Mouse (Mus musculus): Measurements from ENCODE around the gene Ube2n. TPM values are rescaled to one million over a fixed set of nuclear protein-coding genes. Genes with fewer than 3 reads are reported as not detected.

Ube2n gene
- polyA plus RNA-seq, 1 experiment from 2014 or later: 339 TPM

GRCm38 (mm10) chr10:95577567-95577950 is 62.6 kb downstream of the Ube2n start:
- Histone ChIP-seq H3K4me1 (peaks cover 4% of the 10 kb centered on the region; the same call in 1 of the 2 replicates), H3K4me3 (no peak overlapping the region), H3K9ac (no peak overlapping the region), H3K36me3 (no peaks in the 10 kb centered on the region), H3K4me2 (replicated peaks) (no peak overlapping the region), H3K27me3 (no peaks in the 10 kb centered on the region), H3K9me3 (no peaks in the 10 kb centered on the region; the same call in 1 of the 2 replicates), H3K27ac (no peak overlapping the region)
- 41% methylated on average over 4 of the region's 4 CpGs for WGBS
- no peak for ATAC-seq (ENCODE audit: low FRiP score, low read depth)

- H3K36me3 ChIP-seq: no peaks in the 10 kb centered on the region
- no peak for ATAC-seq (ENCODE audit: low FRiP score, low read depth)
- WGBS: 86% methylated on average over 6 of the region's 6 CpGs
Observed at GRCm38 (mm10) chr10:95585554-95585953, 70.6 kb downstream of the Ube2n start.

GRCm38 (mm10) chr10:95587509-95588220 is 72.7 kb downstream of the Ube2n start:
- WGBS: 68% methylated on average over 8 of the region's 8 CpGs
- H3K9me3 ChIP-seq: peaks cover 4% of the 10 kb centered on the region; the same call in 1 of the 2 replicates
- H3K9ac ChIP-seq: no peak overlapping the region
- H3K27ac ChIP-seq: no peak overlapping the region
- H3K4me1 ChIP-seq: no peaks in the 10 kb centered on the region
- no peak overlapping the region for H3K4me2 ChIP-seq (replicated peaks)
- no peaks in the 10 kb centered on the region for H3K36me3 ChIP-seq
- no peak for ATAC-seq (ENCODE audit: low FRiP score, low read depth)
- H3K27me3 ChIP-seq: no peaks in the 10 kb centered on the region
- H3K4me3 ChIP-seq: no peak overlapping the region

More at GRCm38 (mm10) chr10:95585554-95585953, 70.6 kb downstream of the Ube2n start:
- Histone ChIP-seq H3K27me3 (no peaks in the 10 kb centered on the region), H3K4me1 (no peaks in the 10 kb centered on the region), H3K9me3 (peaks cover 4% of the 10 kb centered on the region; the same call in 1 of the 2 replicates), H3K4me2 (replicated peaks) (no peak overlapping the region), H3K27ac (no peak overlapping the region), H3K4me3 (no peak overlapping the region), H3K9ac (no peak overlapping the region)

GRCm38 (mm10) chr10:95589196-95589595 is 74.3 kb downstream of the Ube2n start:
- H3K9me3 ChIP-seq: peaks cover 4% of the 10 kb centered on the region; the same call in 1 of the 2 replicates
- H3K27ac ChIP-seq: no peak overlapping the region
- no peak overlapping the region for H3K4me3 ChIP-seq
- no peak overlapping the region for H3K9ac ChIP-seq
- no peak for ATAC-seq (ENCODE audit: low FRiP score, low read depth)
- H3K27me3 ChIP-seq: no peaks in the 10 kb centered on the region
- no peaks in the 10 kb centered on the region for H3K36me3 ChIP-seq
- H3K4me1 ChIP-seq: no peaks in the 10 kb centered on the region
- no peak overlapping the region for H3K4me2 ChIP-seq (replicated peaks)
- WGBS: 97% methylated on average over 4 of the region's 4 CpGs

- Histone ChIP-seq H3K4me1 (no peaks in the 10 kb centered on the region), H3K27me3 (no peaks in the 10 kb centered on the region), H3K4me3 (no peak overlapping the region), H3K9me3 (peaks cover 4% of the 10 kb centered on the region; the same call in 1 of the 2 replicates), H3K9ac (no peak overlapping the region), H3K27ac (no peak overlapping the region), H3K4me2 (replicated peaks) (no peak overlapping the region), H3K36me3 (no peaks in the 10 kb centered on the region)
- no peak for ATAC-seq (ENCODE audit: low FRiP score, low read depth)
- WGBS: 54% methylated on average over 6 of the region's 6 CpGs
Observed at GRCm38 (mm10) chr10:95590196-95590595, 75.3 kb downstream of the Ube2n start.

- Histone ChIP-seq H3K9ac (no peak overlapping the region), H3K4me1 (no peaks in the 10 kb centered on the region), H3K4me3 (no peak overlapping the region), H3K27me3 (no peaks in the 10 kb centered on the region), H3K27ac (no peak overlapping the region), H3K36me3 (no peaks in the 10 kb centered on the region), H3K4me2 (replicated peaks) (no peak overlapping the region), H3K9me3 (peaks cover 4% of the 10 kb centered on the region; the same call in 1 of the 2 replicates)
- 83% methylated on average over 4 of the region's 4 CpGs for WGBS
- no peak for ATAC-seq (ENCODE audit: low FRiP score, low read depth)
Observed at GRCm38 (mm10) chr10:95591257-95591656, 76.3 kb downstream of the Ube2n start.

GRCm38 (mm10) chr10:95594414-95594813 is 79.5 kb downstream of the Ube2n start:
- H3K4me3 ChIP-seq: no peak overlapping the region

More at GRCm38 (mm10) chr10:95594414-95594813, 79.5 kb downstream of the Ube2n start:
- H3K36me3 ChIP-seq: no peaks in the 10 kb centered on the region
- 57% methylated on average over 11 of the region's 11 CpGs for WGBS
- no peak overlapping the region for H3K4me2 ChIP-seq (replicated peaks)
- H3K4me1 ChIP-seq: no peaks in the 10 kb centered on the region
- no peak for ATAC-seq (ENCODE audit: low FRiP score, low read depth)
- no peaks in the 10 kb centered on the region for H3K27me3 ChIP-seq
- no peak overlapping the region for H3K9ac ChIP-seq
- no peak overlapping the region for H3K27ac ChIP-seq
- H3K9me3 ChIP-seq: no peaks in the 10 kb centered on the region; the same call in 1 of the 2 replicates

Small RNA genes within 50 kb of the gene (microRNA-seq; reads per million reads assigned to microRNA genes)
- gene Mir3058: 8.5 reads per million, percentile 25 among the genes with 10 or more reads in this experiment

Other genes starting within 250 kb of the Ube2n start
- 9.7 and 11.4 TPM in 2 replicates for gene Cradd, start 191.0 kb upstream of the Ube2n start, polyA plus RNA-seq (2015; fragmentation: Nextera tagmentation; extraction: Ambion mirVana)
- gene Socs2, start 98.0 kb upstream of the Ube2n start, polyA plus RNA-seq (2015; fragmentation: Nextera tagmentation; extraction: Ambion mirVana): 72.7 and 88.6 TPM in 2 replicates
- 311 and 329 TPM in 2 replicates for gene Mrpl42, start 13.2 kb upstream of the Ube2n start, polyA plus RNA-seq (2015; fragmentation: Nextera tagmentation; extraction: Ambion mirVana)
- 92.0 and 98.6 TPM in 2 replicates for gene Nudt4, start 49.0 kb downstream of the Ube2n start, polyA plus RNA-seq (2015; fragmentation: Nextera tagmentation; extraction: Ambion mirVana)
- 0.43 TPM in 1 of 2 replicates, not detected in the other for gene Anapc15-ps, start 158.3 kb downstream of the Ube2n start, polyA plus RNA-seq (2015; fragmentation: Nextera tagmentation; extraction: Ambion mirVana)

All from limb, embryonic 13.5 days (tissue).